Mouse (Mus musculus) kidney, postnatal 0 days (tissue): ENCODE data around the gene Pip5k1c. TPM values are rescaled to one million over a fixed set of nuclear protein-coding genes. Genes with fewer than 3 reads are reported as not detected.

Source experiments
- ATAC-seq: fragments of 200-750 bp; cut with Nextera tagmentation; replicated peaks from 2 replicates; pipeline ENCODE4 v1.8.0; 2017; ENCODE audit warnings: low read depth, moderate number of reproducible peaks, moderate TSS enrichment, moderate library complexity; ENCODE audit not compliant: low FRiP score
- DNase-seq: peaks from one replicate; pipeline ENCODE4 v3.0.0-alpha.2; 2016; ENCODE audit warnings: low spot score
- H3K27ac ChIP-seq: fragments of 300-500 bp; sonication (generic); 2 replicates; pipeline ENCODE4 v1.5.1; 2014; ENCODE audit warnings: mild to moderate bottlenecking
- H3K27me3 ChIP-seq: fragments of 300-500 bp; sonication (generic); 2 replicates; pipeline ENCODE4 v1.6.1; 2014; ENCODE audit warnings: low read length, mixed read lengths; ENCODE audit not compliant: insufficient read depth
- H3K36me3 ChIP-seq: fragments of 300-500 bp; sonication (generic); 2 replicates; pipeline ENCODE4 v1.6.1; 2014; ENCODE audit warnings: low read length, mixed read lengths; ENCODE audit not compliant: insufficient read depth
- H3K4me1 ChIP-seq: fragments of 300-500 bp; sonication (generic); replicated peaks from 2 replicates; pipeline ENCODE4 v1.6.1; 2014; ENCODE audit warnings: antibody characterized with exemption, low read length, mixed read lengths; ENCODE audit not compliant: insufficient read depth
- H3K4me2 ChIP-seq: fragments of 300-500 bp; sonication (generic); 2 replicates; pipeline ENCODE4 v1.6.1; 2014; ENCODE audit warnings: mild to moderate bottlenecking, low read length, moderate library complexity, mixed read lengths
- H3K4me3 ChIP-seq: fragments of 300-500 bp; sonication (generic); replicated peaks from 2 replicates; pipeline ENCODE4 v1.5.1; 2014; ENCODE audit warnings: low read depth, low read length
- H3K9ac ChIP-seq: fragments of 300-500 bp; sonication (generic); 2 replicates; pipeline ENCODE4 v1.6.1; 2014; ENCODE audit warnings: low read depth, low read length
- H3K9me3 ChIP-seq: fragments of 300-500 bp; sonication (generic); replicated peaks from 2 replicates; pipeline ENCODE4 v1.6.1; 2016; ENCODE audit warnings: low read length, inconsistent platforms, mixed read lengths
- CTCF ChIP-seq: IDR thresholded peaks from 2 replicates; pipeline ENCODE4 v1.5.1; 2016; ENCODE audit warnings: antibody characterized with exemption, low read depth, mild to moderate bottlenecking, moderate library complexity
- WGBS: fragments of 180-500 bp; shearing (Covaris S2); extraction: QIAGEN DNeasy Blood & Tissue Kit; methylation state at CpG from one replicate; pipeline ENCODE4 v1.1.7; 2014; 5-methylcytosine and 5-hydroxymethylcytosine counted together
- polyA plus RNA-seq: library from polyadenylated mRNA; unstranded; fragments of >200 nt; fragmentation: Nextera tagmentation; extraction: Ambion mirVana; gene quantifications from 2 replicates; pipeline ENCODE4 v1.2.1, GENCODE M21; 2015

The Pip5k1c gene
- polyA plus RNA-seq, 1 experiment from 2014 or later, result 37.8 TPM

DNA sequence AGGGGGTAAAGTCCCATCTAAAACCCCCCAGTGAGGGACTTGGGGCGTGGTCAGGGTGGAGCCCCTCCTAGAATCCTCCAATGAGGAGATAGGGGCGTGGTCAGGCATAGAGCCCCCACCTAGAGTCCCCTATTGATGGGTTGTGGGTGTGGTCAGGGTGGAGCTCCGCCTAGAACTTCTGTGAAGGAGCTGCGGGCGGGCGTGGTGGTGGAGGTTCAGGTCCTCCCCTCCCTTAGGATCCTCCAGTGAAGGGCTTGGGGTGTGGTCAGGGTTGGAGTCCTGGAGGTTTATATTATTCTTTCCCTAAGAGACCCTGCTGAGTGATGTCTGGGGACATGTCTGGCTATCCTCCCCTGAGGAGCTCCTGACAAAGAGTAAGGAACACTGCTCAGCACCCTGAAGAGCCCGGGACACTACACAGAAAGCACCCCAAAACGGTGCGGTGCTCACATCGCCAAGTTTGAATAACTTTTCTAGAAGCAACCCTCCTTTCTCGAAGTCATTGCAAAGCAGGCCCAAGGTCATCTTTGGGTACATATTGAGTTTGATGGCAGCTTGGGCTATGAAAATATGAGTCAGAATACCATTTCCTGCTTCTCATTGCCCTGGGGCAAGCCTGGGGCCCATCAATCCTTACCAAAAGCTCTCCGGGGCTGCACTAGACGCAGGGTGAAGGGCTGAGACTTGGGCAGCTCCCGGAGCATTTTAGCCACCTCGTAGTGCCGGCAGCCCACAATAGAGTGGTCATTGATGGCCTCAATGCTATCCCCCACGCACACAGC lies 48.0 kb downstream of the Pip5k1c start:
- WGBS, result 47% methylated on average over 17 of the region's 17 CpGs
- Histone ChIP-seq H3K4me3 (no peak overlapping the region), H3K27ac (no peak overlapping the region), H3K9ac (no peak overlapping the region), H3K27me3 (0 out of 2 replicates have a peak, but pooled peaks cover 18% of the 10 kb centered on the region), H3K36me3 (no peaks in the 10 kb centered on the region), H3K9me3 (no peaks in the 10 kb centered on the region), H3K4me1 (0 out of 2 replicates have a peak, but pooled peaks cover 8% of the 10 kb centered on the region), H3K4me2 (no peak overlapping the region)
- no peak for TF ChIP-seq CTCF
- ATAC-seq (no peak), DNase-seq (no peak)

DNA sequence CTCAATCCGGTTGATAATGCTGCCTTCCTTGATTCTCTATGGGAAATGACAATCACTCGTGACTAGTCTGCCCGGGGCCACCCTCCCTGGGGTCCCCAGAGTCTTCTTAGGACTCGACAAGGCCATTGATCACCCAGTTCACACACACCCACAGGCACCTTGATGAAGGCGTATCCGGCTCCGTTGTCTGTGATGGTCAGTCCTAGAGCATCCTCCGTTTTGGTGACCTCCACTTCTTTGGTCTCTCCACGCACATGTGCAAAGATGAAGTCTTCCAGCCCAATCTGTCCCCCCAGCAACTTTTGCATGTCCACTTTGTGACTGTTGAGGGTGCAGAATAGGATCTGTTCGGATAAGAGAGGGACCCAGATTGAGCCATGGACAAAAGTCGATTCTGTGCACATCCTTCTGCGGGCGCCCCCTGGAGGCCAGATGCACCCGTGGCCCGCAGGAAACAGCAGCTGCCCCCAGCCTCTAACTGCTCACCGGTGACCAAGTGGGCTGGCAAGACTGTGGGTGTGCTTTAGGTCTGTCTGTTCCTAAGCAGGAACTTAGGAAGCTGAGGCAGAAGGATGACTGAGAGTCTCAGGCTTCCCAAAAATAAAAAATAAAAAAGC lies 48.7 kb downstream of the Pip5k1c start:
- 0 out of 2 replicates have a peak, but pooled peaks cover 18% of the 10 kb centered on the region for H3K27me3 ChIP-seq
- DNase-seq (peak; percentile 78), ATAC-seq (no peak)
- H3K4me1 ChIP-seq, result 0 out of 2 replicates have a peak, but pooled peaks cover 1% of the 10 kb centered on the region
- WGBS, result 35% methylated on average over 16 of the region's 16 CpGs
- H3K4me3 ChIP-seq, result no peak overlapping the region
- no peak overlapping the region for H3K4me2 ChIP-seq
- peak; percentile 85 for TF ChIP-seq CTCF
- H3K36me3 ChIP-seq, result no peaks in the 10 kb centered on the region
- no peaks in the 10 kb centered on the region for H3K9me3 ChIP-seq
- no peak overlapping the region for H3K9ac ChIP-seq
- H3K27ac ChIP-seq, result no peak overlapping the region

GRCm38 (mm10) chr10:81342686-81343505 lies 50.1 kb downstream of the Pip5k1c start, which contains the start of gene Gipc3:
TSS of gene Gipc3 (minus strand) at chr10:81343266.
- Histone ChIP-seq H3K4me2 (peak within 1 kb of the TSS; percentile 74), H3K4me3 (peak within 1 kb of the TSS; percentile 37), H3K4me1 (0 out of 2 replicates have a peak, but pooled peaks cover 4% of the 10 kb centered on the region), H3K27ac (no peak within 1 kb of the TSS), H3K27me3 (0 out of 2 replicates have a peak, but pooled peaks cover 18% of the 10 kb centered on the region), H3K36me3 (no peaks in the 10 kb centered on the region), H3K9ac (peak within 1 kb of the TSS; percentile 49), H3K9me3 (no peaks in the 10 kb centered on the region)
- DNase-seq, result no peak
- TF ChIP-seq CTCF, result no peak
- WGBS, result 4% methylated on average over 56 of the region's 67 CpGs
- ATAC-seq, result no peak

- DNase-seq, result no peak
- H3K9me3 ChIP-seq, result no peaks in the 10 kb centered on the region
- peak; percentile 63 for TF ChIP-seq CTCF
- H3K4me2 ChIP-seq, result no peak overlapping the region
- H3K9ac ChIP-seq, result no peak overlapping the region
- 0 out of 2 replicates have a peak, but pooled peaks cover 13% of the 10 kb centered on the region for H3K4me1 ChIP-seq
- H3K36me3 ChIP-seq, result no peaks in the 10 kb centered on the region
- H3K4me3 ChIP-seq, result no peak overlapping the region
- no peak for ATAC-seq
- 0 out of 2 replicates have a peak, but pooled peaks cover 18% of the 10 kb centered on the region for H3K27me3 ChIP-seq
- WGBS, result 50% methylated on average over 8 of the region's 8 CpGs
- H3K27ac ChIP-seq, result no peak overlapping the region
These were observed 51.8 kb downstream of the Pip5k1c start for GRCm38 (mm10) chr10:81344421-81345161.

- Histone ChIP-seq H3K36me3 (no peaks in the 10 kb centered on the region), H3K4me1 (0 out of 2 replicates have a peak, but pooled peaks cover 15% of the 10 kb centered on the region), H3K9me3 (no peaks in the 10 kb centered on the region), H3K9ac (no peak overlapping the region), H3K27ac (no peak overlapping the region), H3K4me2 (no peak overlapping the region), H3K27me3 (0 out of 2 replicates have a peak, but pooled peaks cover 18% of the 10 kb centered on the region), H3K4me3 (no peak overlapping the region)
- ATAC-seq (no peak), DNase-seq (no peak)
- TF ChIP-seq CTCF, result no peak
- 74% methylated on average over 4 of the region's 4 CpGs for WGBS
These were observed 52.4 kb downstream of the Pip5k1c start for GRCm38 (mm10) chr10:81345162-81345534.
